Mouse (Mus musculus): ENCODE measurements around the gene Chrm5. TPM values are rescaled to one million over a fixed set of nuclear protein-coding genes. Genes with fewer than 3 reads are reported as not detected.
"Not testable (repeated sequence)": the region's sequence is repeated elsewhere in the genome, so short reads cannot be mapped to it uniquely, and the experiment has no call there.

Gene Chrm5
- polyA plus RNA-seq, 1 experiment: not detected

GRCm38 (mm10) chr2:112472076-112472475, 8.5 kb downstream of the Chrm5 start:
- H3K27ac ChIP-seq (ENCODE audit: control insufficient read depth, insufficient read depth, low read depth, low read length, poor library complexity): no peak overlapping the region
- no peaks in the 10 kb centered on the region for H3K4me1 ChIP-seq (ENCODE audit: control insufficient read depth, insufficient read depth, low read length)
- WGBS: 92% methylated on average over 2 of the region's 2 CpGs
- no peak overlapping the region for H3K4me3 ChIP-seq (replicated peaks; ENCODE audit: control insufficient read depth, low read depth, low read length)
- no peak for TF ChIP-seq POLR2A (IDR thresholded peaks at IDR 0.05; ENCODE audit: borderline replicate concordance, control insufficient read depth, low read depth, low read length)
- TF ChIP-seq CTCF (IDR thresholded peaks at IDR 0.05; ENCODE audit: control insufficient read depth, insufficient read depth, low read length): no peak

- H3K4me1 ChIP-seq (ENCODE audit: control insufficient read depth, insufficient read depth, low read length): no peaks in the 10 kb centered on the region
- H3K27ac ChIP-seq (ENCODE audit: control insufficient read depth, insufficient read depth, low read depth, low read length, poor library complexity): no peak overlapping the region
- 92% methylated on average over 5 of the region's 5 CpGs for WGBS
- H3K4me3 ChIP-seq (replicated peaks; ENCODE audit: control insufficient read depth, low read depth, low read length): no peak overlapping the region
- TF ChIP-seq POLR2A (IDR thresholded peaks at IDR 0.05; ENCODE audit: borderline replicate concordance, control insufficient read depth, low read depth, low read length): no peak
- TF ChIP-seq CTCF (IDR thresholded peaks at IDR 0.05; ENCODE audit: control insufficient read depth, insufficient read depth, low read length): no peak
These were observed 9.6 kb downstream of the Chrm5 start for GRCm38 (mm10) chr2:112470961-112471381.

GRCm38 (mm10) chr2:112469542-112469941, 11.0 kb downstream of the Chrm5 start:
- H3K4me1 ChIP-seq (ENCODE audit: control insufficient read depth, insufficient read depth, low read length): no peaks in the 10 kb centered on the region
- TF ChIP-seq CTCF (IDR thresholded peaks at IDR 0.05; ENCODE audit: control insufficient read depth, insufficient read depth, low read length) (no peak), POLR2A (IDR thresholded peaks at IDR 0.05; ENCODE audit: borderline replicate concordance, control insufficient read depth, low read depth, low read length) (no peak)
- H3K27ac ChIP-seq (ENCODE audit: control insufficient read depth, insufficient read depth, low read depth, low read length, poor library complexity): no peak overlapping the region
- no peak overlapping the region for H3K4me3 ChIP-seq (replicated peaks; ENCODE audit: control insufficient read depth, low read depth, low read length)

- Histone ChIP-seq H3K4me3 (replicated peaks; ENCODE audit: control insufficient read depth, low read depth, low read length) (no peak overlapping the region), H3K4me1 (ENCODE audit: control insufficient read depth, insufficient read depth, low read length) (no peaks in the 10 kb centered on the region), H3K27ac (ENCODE audit: control insufficient read depth, insufficient read depth, low read depth, low read length, poor library complexity) (no peak overlapping the region)
- TF ChIP-seq CTCF (IDR thresholded peaks at IDR 0.05; ENCODE audit: control insufficient read depth, insufficient read depth, low read length) (no peak), POLR2A (IDR thresholded peaks at IDR 0.05; ENCODE audit: borderline replicate concordance, control insufficient read depth, low read depth, low read length) (no peak)
- 84% methylated on average over 3 of the region's 3 CpGs for WGBS
These were observed 20.0 kb downstream of the Chrm5 start for GRCm38 (mm10) chr2:112460557-112460956.

GRCm38 (mm10) chr2:112454862-112455564, 25.6 kb downstream of the Chrm5 start, which contains the start of gene Emc7:
Gene Emc7 (plus strand): TSS chr2:112454997.
- Histone ChIP-seq H3K4me3 (replicated peaks; ENCODE audit: control insufficient read depth, low read depth, low read length) (peak within 1 kb of the TSS; percentile 77), H3K4me1 (ENCODE audit: control insufficient read depth, insufficient read depth, low read length) (no peaks in the 10 kb centered on the region), H3K27ac (ENCODE audit: control insufficient read depth, insufficient read depth, low read depth, low read length, poor library complexity) (peak within 1 kb of the TSS; percentile 72)
- TF ChIP-seq CTCF (IDR thresholded peaks at IDR 0.05; ENCODE audit: control insufficient read depth, insufficient read depth, low read length) (no peak), POLR2A (IDR thresholded peaks at IDR 0.05; ENCODE audit: borderline replicate concordance, control insufficient read depth, low read depth, low read length) (peak; percentile 91; the same call in 1 of the 2 replicates)
- WGBS: under 1% methylated on average over 49 of the region's 49 CpGs

- TF ChIP-seq POLR2A (IDR thresholded peaks at IDR 0.05; ENCODE audit: borderline replicate concordance, control insufficient read depth, low read depth, low read length): no peak
- TF ChIP-seq CTCF (IDR thresholded peaks at IDR 0.05; ENCODE audit: control insufficient read depth, insufficient read depth, low read length): no peak
- Histone ChIP-seq H3K4me3 (replicated peaks; ENCODE audit: control insufficient read depth, low read depth, low read length) (peak overlapping the region; percentile 77), H3K27ac (ENCODE audit: control insufficient read depth, insufficient read depth, low read depth, low read length, poor library complexity) (peak overlapping the region; percentile 72), H3K4me1 (ENCODE audit: control insufficient read depth, insufficient read depth, low read length) (no peaks in the 10 kb centered on the region)
- WGBS: 25% methylated on average over 17 of the region's 17 CpGs
These were observed 26.3 kb downstream of the Chrm5 start for GRCm38 (mm10) chr2:112454125-112454861.

- H3K27ac ChIP-seq (ENCODE audit: control insufficient read depth, insufficient read depth, low read depth, low read length, poor library complexity); H3K4me3 ChIP-seq (replicated peaks; ENCODE audit: control insufficient read depth, low read depth, low read length); H3K4me1 ChIP-seq (ENCODE audit: control insufficient read depth, insufficient read depth, low read length): not testable (repeated sequence)
These were observed 28.1 kb downstream of the Chrm5 start for GRCm38 (mm10) chr2:112452513-112452912.

GRCm38 (mm10) chr2:112449597-112450296, 30.8 kb downstream of the Chrm5 start:
- TF ChIP-seq POLR2A (IDR thresholded peaks at IDR 0.05; ENCODE audit: borderline replicate concordance, control insufficient read depth, low read depth, low read length) (no peak), CTCF (IDR thresholded peaks at IDR 0.05; ENCODE audit: control insufficient read depth, insufficient read depth, low read length) (no peak)
- WGBS: 27% methylated on average over 4 of the region's 4 CpGs
- H3K27ac ChIP-seq (ENCODE audit: control insufficient read depth, insufficient read depth, low read depth, low read length, poor library complexity): no peak overlapping the region
- peaks cover 2% of the 10 kb centered on the region; the same call in 1 of the 2 replicates for H3K4me1 ChIP-seq (ENCODE audit: control insufficient read depth, insufficient read depth, low read length)
- H3K4me3 ChIP-seq (replicated peaks; ENCODE audit: control insufficient read depth, low read depth, low read length): no peak overlapping the region

All from bone marrow, adult 2 months (tissue).